Mouse (Mus musculus): ENCODE data around the gene Cnga2.

DNA sequence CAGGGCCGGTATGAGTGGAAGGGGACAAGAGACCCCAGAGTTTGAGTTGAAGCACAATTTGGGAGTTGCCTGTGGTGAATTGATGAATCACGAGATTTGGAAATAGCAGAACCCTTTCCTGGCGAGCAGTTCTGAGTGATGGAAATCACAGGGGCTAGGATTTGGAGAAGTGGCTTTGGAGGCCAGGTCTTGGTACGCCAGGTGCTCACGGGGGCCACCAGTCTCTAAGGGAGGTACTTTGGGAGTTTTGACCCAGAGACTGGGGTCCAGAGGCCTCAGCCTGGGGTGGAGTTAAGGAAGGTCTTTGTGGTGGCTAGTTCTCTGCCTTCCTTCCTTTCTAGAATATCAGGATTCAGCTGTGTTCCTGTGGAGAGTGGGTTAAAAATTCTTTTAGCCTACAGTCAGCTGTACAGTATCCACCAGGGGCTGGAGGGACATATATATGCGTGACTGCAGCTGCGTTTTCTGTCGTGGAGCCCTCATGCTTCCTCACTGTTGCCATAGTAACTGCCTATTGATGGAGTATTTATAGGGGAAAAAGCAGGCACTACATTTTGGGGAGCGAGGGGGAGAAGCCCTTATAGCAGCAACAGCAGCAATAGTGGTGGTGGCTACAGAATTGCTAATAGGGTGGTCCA lies 28.3 kb upstream of the Cnga2 start:
- no peak for TF ChIP-seq CTCF (IDR thresholded peaks at IDR 0.05; ENCODE audit: borderline replicate concordance, insufficient read depth, low read length)
- TF ChIP-seq POLR2A (IDR thresholded peaks at IDR 0.05; ENCODE audit: low read depth, low read length) = no peak
